Mouse (Mus musculus) ovary, postnatal 36 days (tissue): ENCODE data around the gene Map4k2.

ENCODE experiments used
- DNase-seq: peaks from one replicate; pipeline ENCODE4 v3.0.0; 2022; ENCODE audit warnings: low spot score, mixed read lengths

Map4k2 gene

GRCm38 (mm10) chr19:6401131-6401815 is 60.3 kb downstream of the Map4k2 start:
- peak; percentile 74 for DNase-seq

GRCm38 (mm10) chr19:6401951-6402350 is 61.0 kb downstream of the Map4k2 start:
- no peak for DNase-seq

GRCm38 (mm10) chr19:6403869-6404268 is 62.9 kb downstream of the Map4k2 start:
- no peak for DNase-seq
